Mouse (Mus musculus) gonadal fat pad, adult 2 months (tissue): ENCODE measurements around the gene Rbfox1. TPM values are rescaled to one million over a fixed set of nuclear protein-coding genes. Genes with fewer than 3 reads are reported as not detected.

Experiments used
- DNase-seq: peaks from one replicate; pipeline ENCODE4 v3.0.0-alpha.2; 2012; ENCODE audit warnings: low read depth
- polyA plus RNA-seq: library from polyadenylated mRNA; depleted of rRNA; stranded (reverse); fragments of >200 nt; gene quantifications from 2 replicates; pipeline ENCODE4 v1.2.3, GENCODE M21; 2012

Gene Rbfox1
- polyA plus RNA-seq, 1 experiment = 0.72 TPM

- no peak for DNase-seq
These were observed 327.8 kb downstream of the Rbfox1 start for GRCm38 (mm10) chr16:6212916-6213315.

- DNase-seq = no peak
These were observed 342.3 kb downstream of the Rbfox1 start for GRCm38 (mm10) chr16:6227449-6227848.

- no peak for DNase-seq
These were observed 347.8 kb downstream of the Rbfox1 start for GRCm38 (mm10) chr16:6232966-6233365.

- no peak for DNase-seq
These were observed 356.2 kb downstream of the Rbfox1 start for GRCm38 (mm10) chr16:6241393-6241792.

DNA sequence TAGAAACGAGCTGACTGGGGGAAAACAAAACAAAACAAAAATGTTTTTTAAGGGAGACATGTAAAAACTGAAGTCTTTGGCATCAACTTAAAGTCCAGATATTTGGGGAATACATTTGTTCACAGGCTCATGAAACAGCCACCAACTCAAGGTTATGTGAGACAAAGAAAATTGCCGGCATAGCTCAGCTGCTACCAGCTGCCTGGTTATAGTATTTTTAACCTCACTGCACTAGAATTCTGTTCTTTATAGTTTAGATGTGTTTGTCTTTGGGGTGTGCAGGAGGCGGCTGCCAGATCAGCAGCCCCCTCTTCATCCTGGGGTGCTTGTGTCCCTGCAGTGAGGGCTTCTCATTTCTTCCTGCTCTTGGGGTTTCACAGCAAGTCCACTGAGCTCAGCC is 357.3 kb downstream of the Rbfox1 start:
- no peak for DNase-seq

GRCm38 (mm10) chr16:6247569-6247968 is 362.4 kb downstream of the Rbfox1 start:
- no peak for DNase-seq

DNA sequence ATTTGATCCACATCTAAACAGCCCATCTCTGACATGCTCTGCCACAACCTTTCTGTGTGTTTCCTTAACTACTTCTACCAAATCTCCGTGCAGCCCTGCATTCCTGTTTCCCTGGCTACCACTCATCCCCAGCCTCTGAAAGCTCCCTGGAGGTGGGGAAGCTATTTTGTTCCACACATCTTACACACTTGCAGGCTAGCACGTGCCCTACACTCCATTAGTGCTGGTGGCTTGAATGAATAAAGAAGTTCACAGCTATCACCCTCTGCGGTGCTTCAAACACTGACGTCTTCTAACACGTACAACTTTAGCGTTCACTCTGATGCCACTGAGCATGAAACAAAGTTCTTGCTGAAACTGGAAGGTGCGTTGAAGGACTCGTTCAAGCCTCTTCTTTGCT is 379.4 kb downstream of the Rbfox1 start:
- DNase-seq = no peak

DNA sequence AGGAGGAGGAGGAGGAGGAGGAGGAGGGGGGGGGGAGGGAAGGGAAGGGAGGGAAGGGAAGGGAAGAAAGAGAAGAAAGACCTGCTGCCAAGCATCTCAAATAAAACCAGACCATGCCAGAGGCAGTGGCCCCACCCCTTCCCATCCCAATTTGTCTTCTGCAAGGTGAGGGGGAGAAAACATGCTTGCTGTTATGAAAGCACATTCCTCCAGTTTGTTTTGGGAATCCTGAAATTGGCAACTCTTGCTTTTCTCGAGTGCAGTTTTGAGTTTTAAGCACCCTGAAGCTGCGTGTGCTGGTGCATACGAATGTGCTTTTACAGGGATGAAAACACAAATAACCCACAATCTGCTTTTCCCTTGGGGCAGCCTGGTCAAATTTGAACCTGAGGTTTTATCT is 380.5 kb downstream of the Rbfox1 start:
- no peak for DNase-seq

DNA sequence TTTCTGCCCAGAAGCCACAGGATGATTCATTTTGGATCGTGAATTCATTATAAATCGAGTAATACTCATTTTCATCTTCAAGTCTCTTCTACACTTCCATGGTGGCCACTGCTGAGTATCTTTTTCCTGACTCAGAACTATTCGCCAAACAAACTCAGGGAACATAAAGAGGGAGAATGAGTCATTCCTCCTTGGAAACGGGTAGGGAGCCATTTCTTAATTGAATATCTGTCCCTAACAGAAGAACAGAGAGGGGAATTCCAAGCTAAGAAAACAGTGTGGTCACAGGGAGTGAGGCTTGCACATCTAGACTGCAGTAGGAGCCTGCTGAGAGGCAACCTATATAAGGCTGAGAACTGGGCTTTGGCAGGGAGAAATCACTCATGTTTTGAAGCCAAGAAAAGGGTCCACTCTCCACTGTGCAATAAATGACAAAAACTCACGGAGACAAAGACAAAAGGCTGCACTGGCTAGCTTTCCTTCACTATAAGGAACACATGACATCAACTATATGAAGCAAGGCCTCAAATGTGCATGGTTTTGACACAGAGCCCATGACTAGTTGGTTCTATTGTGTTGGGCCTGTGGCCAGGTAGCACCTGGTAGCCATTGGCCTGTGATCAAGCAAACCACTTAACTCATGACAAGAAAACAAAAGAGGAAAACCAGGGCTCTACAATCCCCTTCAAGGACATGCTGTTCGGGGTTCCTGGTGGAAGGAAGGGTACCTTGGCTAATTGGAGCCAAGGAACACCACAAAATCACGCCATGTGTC is 386.6 kb downstream of the Rbfox1 start:
- no peak for DNase-seq

DNA sequence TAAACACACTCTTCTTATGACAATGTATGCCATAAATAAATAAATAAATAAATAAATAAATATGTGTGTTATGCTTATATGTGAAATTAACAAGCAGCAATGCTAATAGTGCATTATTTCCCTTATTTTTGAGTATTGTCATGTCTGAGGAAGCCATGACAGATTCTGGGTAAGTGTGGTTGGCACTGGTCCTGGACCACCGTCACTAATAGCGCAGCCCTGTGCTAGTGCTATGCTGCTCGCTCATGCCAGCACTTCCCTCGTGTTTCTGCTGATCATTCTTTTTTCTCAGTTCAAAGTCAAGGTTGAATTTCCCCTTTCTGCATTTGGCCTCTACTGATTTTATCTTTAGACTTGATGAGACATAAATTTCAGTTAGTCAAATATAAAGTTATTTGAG is 398.3 kb downstream of the Rbfox1 start:
- no peak for DNase-seq

DNA sequence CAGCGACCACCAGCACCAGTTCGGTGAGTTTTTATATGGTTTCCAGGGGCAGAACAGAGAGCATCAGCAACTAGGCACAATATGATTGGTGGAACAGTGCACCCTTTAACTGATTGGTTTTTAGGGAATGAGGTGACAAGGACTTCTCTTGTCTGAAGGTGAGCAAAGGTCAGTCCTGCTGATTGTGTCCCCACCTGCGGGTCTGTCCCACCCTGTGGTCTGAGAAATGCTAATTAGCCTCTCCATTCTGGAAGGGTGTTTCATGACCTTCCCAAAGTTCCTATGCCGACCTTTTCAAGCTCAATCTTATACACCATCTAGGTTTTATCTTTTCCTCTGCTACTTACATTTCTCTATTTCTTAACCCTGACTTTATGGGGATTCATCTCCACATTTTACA is 399.2 kb downstream of the Rbfox1 start:
- DNase-seq = no peak

- DNase-seq = no peak
These were observed 402.5 kb downstream of the Rbfox1 start for GRCm38 (mm10) chr16:6287699-6288098.

DNA sequence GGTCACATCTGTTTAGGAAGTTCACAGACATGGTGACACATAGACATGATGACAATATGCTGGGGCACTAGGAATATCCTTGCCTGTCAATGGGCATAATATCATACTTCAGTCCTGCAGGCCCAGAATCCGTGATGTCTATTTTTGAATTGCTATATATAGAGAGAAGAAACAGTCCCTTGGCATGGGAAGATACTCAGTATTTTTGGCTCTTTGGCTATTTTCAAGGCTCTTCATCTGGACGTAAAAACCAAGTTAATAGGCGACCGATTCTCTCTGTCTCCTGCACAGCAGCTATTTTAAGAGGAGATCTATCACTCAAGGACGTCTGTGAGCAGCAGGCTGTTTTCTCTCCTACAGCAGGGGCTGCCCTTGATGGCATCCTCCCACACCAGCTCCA is 415.0 kb downstream of the Rbfox1 start:
- DNase-seq = no peak

DNA sequence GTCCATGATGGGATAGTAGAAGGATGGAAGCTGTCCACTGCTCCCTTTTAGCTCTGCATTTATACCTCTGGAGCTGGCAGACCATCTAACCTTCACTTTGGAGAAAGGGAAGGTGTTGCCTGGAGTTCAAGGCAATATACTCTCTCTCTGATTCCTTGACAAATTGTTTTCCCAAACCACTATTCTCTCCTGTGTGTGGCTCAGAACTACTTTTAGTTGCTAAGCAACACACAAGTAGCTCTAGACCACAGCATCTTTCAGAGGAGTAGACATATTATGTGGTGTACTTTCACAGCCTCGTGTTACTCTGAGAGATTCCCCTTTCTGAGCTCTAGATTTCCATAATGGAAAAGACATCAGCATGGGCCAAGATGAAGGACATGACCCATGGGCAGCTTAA is 417.9 kb downstream of the Rbfox1 start:
- no peak for DNase-seq

DNA sequence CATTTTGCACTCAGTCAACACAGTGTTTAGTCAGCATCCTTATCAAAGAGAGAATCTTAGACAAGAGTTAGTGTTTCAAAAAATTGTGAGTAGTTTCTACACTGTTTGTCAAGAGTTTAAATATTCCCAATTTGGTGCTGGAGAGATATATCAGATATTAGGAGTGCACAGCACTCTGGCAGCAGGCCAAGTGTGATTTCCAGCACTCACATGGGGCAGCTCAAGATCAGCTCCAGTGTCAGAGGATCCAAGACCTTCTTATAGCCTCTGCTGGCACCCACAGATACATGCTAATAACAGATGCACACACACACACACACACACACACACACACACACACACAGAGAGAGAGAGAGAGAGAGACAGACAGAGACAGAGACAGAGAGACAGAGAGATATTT is 424.8 kb downstream of the Rbfox1 start:
- DNase-seq = no peak

DNA sequence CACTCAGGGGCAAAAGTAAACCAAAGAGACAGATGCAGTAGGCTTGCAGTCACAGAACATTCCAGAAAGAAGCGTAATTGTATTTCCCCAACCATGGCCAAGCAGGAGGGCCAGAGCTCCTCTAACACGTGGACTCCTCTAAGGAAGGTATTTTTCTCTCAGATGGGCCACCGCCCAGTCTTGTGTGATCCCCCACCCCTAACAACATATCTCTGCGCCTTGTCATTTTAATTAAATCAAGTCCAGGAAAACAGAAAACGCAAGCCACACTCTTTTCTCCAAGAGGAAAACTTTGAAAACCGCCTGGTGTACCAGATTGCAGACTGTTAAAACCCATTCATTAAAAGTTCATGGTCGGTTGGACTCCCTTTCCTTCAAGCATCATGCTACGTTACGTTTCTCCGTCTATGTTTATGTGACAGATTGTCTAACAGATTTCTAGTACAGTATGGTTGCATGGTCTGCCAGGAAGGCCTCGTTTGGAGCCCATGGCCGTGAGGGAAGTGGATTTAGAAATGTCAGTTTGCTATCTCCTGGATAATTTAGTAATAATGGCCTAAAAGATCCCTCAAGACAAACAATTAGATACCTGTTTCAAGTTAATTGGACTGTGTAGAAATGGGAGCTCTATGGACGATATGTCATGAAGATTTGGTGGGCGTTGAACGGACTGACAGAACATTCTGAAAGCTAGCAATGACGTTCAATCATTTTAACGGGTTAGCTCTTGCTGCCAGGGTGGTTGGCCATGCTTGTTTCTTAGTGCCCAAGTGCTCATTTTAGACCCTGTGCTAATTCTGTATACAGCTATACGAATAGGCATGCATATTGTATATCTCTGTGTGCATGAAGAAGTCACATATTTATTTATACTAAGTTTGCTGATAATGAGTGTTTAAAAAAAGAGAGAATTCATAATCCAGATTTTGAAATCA is 425.9 kb downstream of the Rbfox1 start:
- no peak for DNase-seq

GRCm38 (mm10) chr16:6313689-6314088 is 428.5 kb downstream of the Rbfox1 start:
- DNase-seq = no peak

GRCm38 (mm10) chr16:6324832-6325231 is 439.7 kb downstream of the Rbfox1 start:
- no peak for DNase-seq

DNA sequence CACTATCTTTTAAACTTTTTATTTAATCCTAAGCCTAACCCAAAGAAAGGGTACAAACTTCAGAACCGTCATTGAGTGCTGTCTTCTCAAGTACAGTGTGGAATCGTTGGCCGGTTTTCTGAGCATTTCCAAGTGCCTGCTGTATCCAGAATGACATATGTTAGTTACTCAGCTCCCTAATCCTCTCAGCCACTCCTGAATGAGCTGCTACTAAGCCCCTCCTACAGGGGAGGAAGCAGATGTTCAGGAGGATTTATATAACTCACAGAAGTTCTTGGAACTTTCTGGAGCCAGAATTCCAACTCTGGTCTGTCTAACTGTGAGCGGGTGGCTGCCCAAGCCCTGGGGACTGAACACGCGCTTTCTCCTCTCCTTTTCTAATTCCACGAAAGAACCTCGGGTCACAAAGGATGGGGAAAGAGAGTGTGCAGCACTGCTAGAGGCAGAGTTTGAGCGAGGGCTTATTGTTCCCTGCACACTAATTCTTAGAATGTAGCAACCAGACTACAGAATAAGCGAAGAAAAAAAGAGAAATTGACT is 446.3 kb downstream of the Rbfox1 start:
- DNase-seq = no peak

GRCm38 (mm10) chr16:6333273-6333672 is 448.1 kb downstream of the Rbfox1 start:
- DNase-seq = no peak

- no peak for DNase-seq
These were observed 462.9 kb downstream of the Rbfox1 start for GRCm38 (mm10) chr16:6348103-6348502.

DNA sequence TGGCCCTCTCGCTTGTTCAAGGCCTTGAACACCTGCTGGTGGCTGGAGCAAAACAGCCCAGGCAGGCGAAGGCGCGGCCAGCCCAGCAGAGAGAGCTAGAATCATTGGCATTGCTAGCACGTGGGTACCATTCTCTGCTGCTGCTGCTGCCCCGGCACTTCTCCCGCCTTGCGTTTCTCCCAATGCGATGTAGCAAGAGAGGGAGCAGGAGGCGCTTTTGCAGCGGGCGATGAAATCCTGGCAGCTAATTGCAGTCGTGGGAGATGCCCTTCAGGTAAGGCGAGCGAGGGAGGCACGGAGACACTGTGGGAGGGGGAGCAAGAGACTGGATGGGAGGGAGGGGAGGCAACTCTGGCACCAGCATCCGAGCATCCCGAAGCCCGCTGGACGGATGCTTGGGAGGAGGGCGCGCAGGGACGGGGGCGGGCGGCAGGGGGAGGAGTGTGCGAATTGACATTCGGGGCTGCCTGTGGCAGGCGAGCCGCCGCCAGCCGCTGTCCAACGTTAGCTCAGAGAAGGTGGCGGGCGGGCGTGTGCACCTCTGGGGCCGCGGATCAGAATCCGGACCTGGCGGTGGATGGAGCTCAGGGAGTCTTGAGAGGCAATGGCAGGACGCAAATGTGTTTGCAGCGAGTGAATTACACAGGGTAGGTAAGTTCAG is 463.6 kb downstream of the Rbfox1 start:
- no peak for DNase-seq
